Mouse (Mus musculus) adrenal gland, adult 10 weeks (tissue): Measurements from ENCODE around the gene Opn1mw. TPM values are rescaled to one million over a fixed set of nuclear protein-coding genes. Genes with fewer than 3 reads are reported as not detected.

Experiments
- polyA plus RNA-seq: library from polyadenylated mRNA; stranded (reverse); fragments of 350-450 nt; fragmentation: Illumina TruSeq; extraction: RNeasy Lipid Tissue Mini Kit (QIAGEN cat#74804); gene quantifications from one replicate; pipeline ENCODE4 v1.2.3, GENCODE M21; 2014; ENCODE audit warnings: low read depth, low replicate concordance

The Opn1mw gene
- polyA plus RNA-seq = not detected

GRCm38 (mm10) chrX:74127164-74127563 lies at the start of gene Opn1mw:
Opn1mw (plus strand) TSS chrX:74127464.

DNA sequence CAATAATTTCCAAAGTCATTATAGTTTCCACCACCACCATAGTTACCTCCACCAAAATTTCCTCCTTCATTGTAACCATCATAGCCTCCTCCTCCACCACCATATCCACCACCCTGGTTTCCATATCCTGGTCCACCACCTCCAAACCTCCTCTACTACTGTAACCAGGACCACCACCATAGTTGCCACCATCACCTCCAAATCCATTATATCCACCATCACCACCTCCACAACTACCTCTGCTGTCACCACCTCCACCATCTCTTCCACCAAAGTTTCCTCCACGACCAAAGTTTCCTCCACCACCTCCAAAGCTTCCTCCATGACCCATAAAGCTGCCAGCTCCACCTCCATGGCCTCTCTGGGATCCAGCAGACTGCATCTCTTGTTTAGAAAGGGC lies 8.0 kb downstream of the Opn1mw start, which contains the start of gene Mecp2:
TSS of gene Mecp2 (minus strand) at position 101 of the 400 bp plus-strand sequence.

GRCm38 (mm10) chrX:74167738-74168137 lies 40.5 kb downstream of the Opn1mw start, which contains the start of gene Tex28:
Tex28 (minus strand) TSS chrX:74167838.

GRCm38 (mm10) chrX:74176959-74177358 lies 49.7 kb downstream of the Opn1mw start, which contains the start of gene Tktl1:
Tktl1 (plus strand) TSS chrX:74177259.

Other genes with a start within 250 kb of the Opn1mw start
- gene Avpr2, start 235.4 kb upstream of the Opn1mw start, polyA plus RNA-seq = not detected
- gene L1cam, start 231.4 kb upstream of the Opn1mw start, polyA plus RNA-seq = 2.8 TPM
- not detected for gene Arhgap4, start 205.6 kb upstream of the Opn1mw start, polyA plus RNA-seq
- gene Naa10, start 205.5 kb upstream of the Opn1mw start, polyA plus RNA-seq = 7.8 TPM
- 3.7 TPM for gene Renbp, start 196.6 kb upstream of the Opn1mw start, polyA plus RNA-seq
- gene Hcfc1, start 161.1 kb upstream of the Opn1mw start, polyA plus RNA-seq = 30.9 TPM
- gene Irak1, start 103.5 kb upstream of the Opn1mw start, polyA plus RNA-seq = 85.6 TPM
- gene Mecp2, start 7.9 kb downstream of the Opn1mw start, polyA plus RNA-seq = 27.6 TPM
- gene Tex28, start 40.4 kb downstream of the Opn1mw start, polyA plus RNA-seq = not detected
- gene Tktl1, start 49.8 kb downstream of the Opn1mw start, polyA plus RNA-seq = not detected
- gene Flna, start 122.4 kb downstream of the Opn1mw start, polyA plus RNA-seq = 20.8 TPM
- 42.2 TPM for gene Emd, start 127.2 kb downstream of the Opn1mw start, polyA plus RNA-seq
- 999 TPM for gene Rpl10, start 143.3 kb downstream of the Opn1mw start, polyA plus RNA-seq
- gene Taz, start 154.4 kb downstream of the Opn1mw start, polyA plus RNA-seq = 33.7 TPM
- gene Dnase1l1, start 154.9 kb downstream of the Opn1mw start, polyA plus RNA-seq = 11.8 TPM
- 332 TPM for gene Atp6ap1, start 169.6 kb downstream of the Opn1mw start, polyA plus RNA-seq
- 223 TPM for gene Gdi1, start 177.5 kb downstream of the Opn1mw start, polyA plus RNA-seq
- gene Fam50a, start 185.6 kb downstream of the Opn1mw start, polyA plus RNA-seq = 18.3 TPM
- 0.99 TPM for gene Plxna3, start 201.6 kb downstream of the Opn1mw start, polyA plus RNA-seq
- gene Lage3, start 226.2 kb downstream of the Opn1mw start, polyA plus RNA-seq = 14.9 TPM
- gene Ubl4a, start 245.8 kb downstream of the Opn1mw start, polyA plus RNA-seq = 72.0 TPM
- 12.7 TPM for gene Slc10a3, start 245.9 kb downstream of the Opn1mw start, polyA plus RNA-seq